Mouse (Mus musculus) midbrain, embryonic 15.5 days (tissue): ENCODE measurements around the gene Ppm1n. TPM values are rescaled to one million over a fixed set of nuclear protein-coding genes. Genes with fewer than 3 reads are reported as not detected.

Source experiments
- ATAC-seq: fragments of 200-750 bp; cut with Nextera tagmentation; replicated peaks from 2 replicates; pipeline ENCODE4 v1.8.0; 2017; ENCODE audit warnings: moderate TSS enrichment
- H3K27ac ChIP-seq: fragments of 300-500 bp; sonication (generic); 2 replicates; pipeline ENCODE4 v1.5.1; 2015; ENCODE audit warnings: mild to moderate bottlenecking, inconsistent platforms
- H3K27me3 ChIP-seq: fragments of 300-500 bp; sonication (generic); replicated peaks from 2 replicates; pipeline ENCODE4 v1.6.1; 2015; ENCODE audit warnings: inconsistent platforms
- H3K36me3 ChIP-seq: fragments of 300-500 bp; sonication (generic); replicated peaks from 2 replicates; pipeline ENCODE4 v1.6.1; 2015; ENCODE audit warnings: inconsistent platforms
- H3K4me1 ChIP-seq: fragments of 300-500 bp; sonication (generic); 2 replicates; pipeline ENCODE4 v1.6.1; 2015; ENCODE audit warnings: inconsistent platforms
- H3K4me2 ChIP-seq: fragments of 300-500 bp; sonication (generic); 2 replicates; pipeline ENCODE4 v1.6.1; 2015; ENCODE audit warnings: inconsistent platforms, mild to moderate bottlenecking, moderate library complexity
- H3K4me3 ChIP-seq: fragments of 300-500 bp; sonication (generic); 2 replicates; pipeline ENCODE4 v1.5.1; 2015; ENCODE audit warnings: mild to moderate bottlenecking, inconsistent platforms
- H3K9ac ChIP-seq: fragments of 300-500 bp; sonication (generic); 2 replicates; pipeline ENCODE4 v1.6.1; 2015; ENCODE audit warnings: mild to moderate bottlenecking, inconsistent platforms
- H3K9me3 ChIP-seq: fragments of 300-500 bp; sonication (generic); 2 replicates; pipeline ENCODE4 v1.6.1; 2016; ENCODE audit warnings: inconsistent platforms
- WGBS: fragments of 180-500 bp; shearing (Covaris S2); methylation state at CpG from one replicate; pipeline ENCODE4 v1.1.7; 2015; ENCODE audit warnings: mixed read lengths; 5-methylcytosine and 5-hydroxymethylcytosine counted together
- polyA plus RNA-seq: library from polyadenylated mRNA; unstranded; fragments of >200 nt; fragmentation: Nextera tagmentation; extraction: Ambion mirVana; gene quantifications from 2 replicates; pipeline ENCODE4 v1.2.1, GENCODE M21; 2015

Gene Ppm1n
- polyA plus RNA-seq, 1 experiment from 2014 or later: 1.7 TPM

GRCm38 (mm10) chr7:19318676-19319075 lies 38.8 kb upstream of the Ppm1n start:
- H3K9ac ChIP-seq: no peak overlapping the region
- no peak overlapping the region for H3K27ac ChIP-seq
- H3K4me2 ChIP-seq: no peak overlapping the region
- 83% methylated on average over 7 of the region's 7 CpGs for WGBS
- H3K4me3 ChIP-seq: no peak overlapping the region
- H3K27me3 ChIP-seq: peaks cover 3% of the 10 kb centered on the region; the same call in 1 of the 2 replicates
- H3K36me3 ChIP-seq: no peaks in the 10 kb centered on the region
- no peaks in the 10 kb centered on the region for H3K9me3 ChIP-seq
- ATAC-seq: no peak
- peaks cover 13% of the 10 kb centered on the region for H3K4me1 ChIP-seq

DNA sequence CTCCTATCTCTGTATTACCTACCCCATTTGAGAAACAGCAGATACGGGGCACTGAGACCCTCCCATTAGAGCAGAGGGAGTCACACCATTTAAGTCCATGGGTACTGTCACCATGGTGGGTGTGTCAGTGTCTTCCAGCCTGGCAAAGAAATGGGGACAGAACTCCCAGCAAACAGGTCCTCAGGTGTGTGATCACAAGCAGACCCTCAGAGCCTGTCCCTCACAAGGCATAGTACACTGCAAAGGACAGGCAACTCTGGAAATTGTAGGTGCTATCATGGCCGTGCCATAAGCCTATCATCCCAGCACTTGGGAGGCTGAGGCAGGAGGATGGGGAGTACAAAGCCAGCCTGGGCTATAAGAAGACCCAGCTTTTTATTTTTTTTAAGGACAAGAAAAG lies 38.3 kb upstream of the Ppm1n start:
- H3K9ac ChIP-seq: no peak overlapping the region
- H3K27me3 ChIP-seq: peaks cover 5% of the 10 kb centered on the region; the same call in 1 of the 2 replicates
- H3K9me3 ChIP-seq: no peaks in the 10 kb centered on the region
- WGBS: 80% methylated on average over 2 of the region's 2 CpGs
- no peaks in the 10 kb centered on the region for H3K36me3 ChIP-seq
- no peak overlapping the region for H3K27ac ChIP-seq
- no peak overlapping the region for H3K4me3 ChIP-seq
- peaks cover 13% of the 10 kb centered on the region for H3K4me1 ChIP-seq
- no peak overlapping the region for H3K4me2 ChIP-seq
- no peak for ATAC-seq

DNA sequence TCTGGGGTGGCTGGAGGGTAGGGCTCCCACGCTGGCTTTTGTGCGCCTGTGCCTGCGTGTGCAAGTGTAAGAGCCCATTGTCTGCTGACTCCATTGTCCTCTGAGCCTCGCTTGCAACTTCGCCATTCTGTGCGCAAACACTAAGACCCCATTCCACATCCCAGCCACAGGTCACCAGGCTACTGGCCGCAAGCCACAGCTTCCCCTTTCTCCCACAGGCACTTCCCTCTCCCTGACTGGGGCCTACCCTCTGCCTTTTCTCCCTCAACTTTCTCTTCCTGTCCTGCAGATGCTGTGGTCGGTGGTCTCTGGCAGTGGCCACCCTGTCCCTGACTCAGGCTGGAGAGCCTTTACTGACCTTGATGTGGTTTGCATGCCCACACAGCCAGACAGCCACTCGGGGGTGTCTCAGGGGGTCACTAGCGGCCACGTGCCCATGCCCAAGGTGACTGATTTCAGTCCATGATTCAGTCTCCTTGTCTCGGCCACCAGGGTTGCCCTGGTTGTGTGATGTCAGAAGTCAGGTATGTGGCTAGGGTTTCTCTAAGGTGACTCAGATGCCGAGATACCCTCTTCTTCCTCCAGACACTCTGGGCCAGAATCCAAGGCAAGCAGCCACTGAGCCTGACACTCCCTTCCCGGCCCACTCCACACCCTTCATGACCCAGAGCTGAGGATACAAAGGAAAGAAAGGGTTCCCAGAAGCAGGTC lies 36.7 kb upstream of the Ppm1n start:
- Histone ChIP-seq H3K4me3 (no peak overlapping the region), H3K27ac (no peak overlapping the region), H3K36me3 (no peaks in the 10 kb centered on the region), H3K9me3 (no peaks in the 10 kb centered on the region), H3K27me3 (peaks cover 15% of the 10 kb centered on the region), H3K4me1 (peaks cover 13% of the 10 kb centered on the region), H3K4me2 (no peak overlapping the region), H3K9ac (no peak overlapping the region)
- 42% methylated on average over 14 of the region's 14 CpGs for WGBS
- ATAC-seq: no peak

DNA sequence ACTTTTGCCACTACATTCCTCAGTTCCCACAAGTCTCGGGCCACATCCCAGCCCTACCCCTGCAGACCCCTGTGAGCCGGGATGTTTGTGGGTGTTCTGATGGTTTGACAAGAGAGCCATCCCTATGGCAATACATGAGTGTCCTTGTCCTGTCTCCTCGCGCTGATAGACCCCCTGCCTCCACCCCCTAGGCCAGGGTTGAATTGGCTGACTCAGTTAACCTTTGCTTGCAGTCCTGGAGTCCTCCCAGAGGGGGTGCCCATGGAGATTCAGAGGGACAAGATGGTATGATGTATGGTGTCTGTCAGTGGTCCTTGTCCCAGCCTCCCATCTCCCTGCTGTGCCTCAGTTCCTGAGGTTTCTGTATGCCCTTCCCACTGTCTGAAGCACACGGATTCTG lies 34.2 kb upstream of the Ppm1n start:
- H3K9ac ChIP-seq: no peak overlapping the region
- 52% methylated on average over 5 of the region's 5 CpGs for WGBS

DNA sequence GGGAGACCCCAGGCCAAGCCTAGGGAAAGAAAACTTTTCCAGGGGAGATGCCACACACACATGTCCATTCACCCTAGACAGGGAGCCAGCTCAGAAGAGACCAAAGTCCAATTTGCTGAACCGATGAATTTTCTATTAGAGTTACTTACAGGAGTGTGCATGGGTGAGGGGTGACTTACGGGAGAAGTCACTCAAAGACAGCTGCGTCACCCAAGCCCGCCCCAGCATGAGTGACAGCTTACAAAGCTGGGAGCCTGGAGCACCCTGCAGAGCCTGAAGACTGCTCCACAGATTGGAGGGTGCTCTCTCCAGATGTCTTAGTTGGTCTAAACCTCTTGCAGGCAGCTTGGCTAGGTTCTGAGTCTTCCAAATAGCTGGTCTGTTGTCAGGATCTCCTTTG lies 32.1 kb upstream of the Ppm1n start:
- Histone ChIP-seq H3K9me3 (no peaks in the 10 kb centered on the region), H3K27me3 (peaks cover 26% of the 10 kb centered on the region), H3K4me3 (no peak overlapping the region), H3K9ac (no peak overlapping the region), H3K4me2 (no peak overlapping the region), H3K27ac (no peak overlapping the region), H3K4me1 (peaks cover 25% of the 10 kb centered on the region), H3K36me3 (no peaks in the 10 kb centered on the region)
- WGBS: 35% methylated on average over 4 of the region's 4 CpGs
- no peak for ATAC-seq

More for the DNA sequence above, 34.2 kb upstream of the Ppm1n start:
- H3K36me3 ChIP-seq: no peaks in the 10 kb centered on the region
- no peak overlapping the region for H3K4me3 ChIP-seq
- peaks cover 21% of the 10 kb centered on the region for H3K27me3 ChIP-seq
- no peak for ATAC-seq
- peaks cover 14% of the 10 kb centered on the region for H3K4me1 ChIP-seq
- H3K27ac ChIP-seq: no peak overlapping the region
- no peaks in the 10 kb centered on the region for H3K9me3 ChIP-seq
- H3K4me2 ChIP-seq: no peak overlapping the region

- peak within 1 kb of the TSS; percentile 68 for H3K27ac ChIP-seq
- peaks cover 46% of the 10 kb centered on the region for H3K27me3 ChIP-seq
Observed at GRCm38 (mm10) chr7:19309884-19310641, 30.2 kb upstream of the Ppm1n start, which contains the start of gene Fosb. Gene Fosb (minus strand): TSS chr7:19310051.

DNA sequence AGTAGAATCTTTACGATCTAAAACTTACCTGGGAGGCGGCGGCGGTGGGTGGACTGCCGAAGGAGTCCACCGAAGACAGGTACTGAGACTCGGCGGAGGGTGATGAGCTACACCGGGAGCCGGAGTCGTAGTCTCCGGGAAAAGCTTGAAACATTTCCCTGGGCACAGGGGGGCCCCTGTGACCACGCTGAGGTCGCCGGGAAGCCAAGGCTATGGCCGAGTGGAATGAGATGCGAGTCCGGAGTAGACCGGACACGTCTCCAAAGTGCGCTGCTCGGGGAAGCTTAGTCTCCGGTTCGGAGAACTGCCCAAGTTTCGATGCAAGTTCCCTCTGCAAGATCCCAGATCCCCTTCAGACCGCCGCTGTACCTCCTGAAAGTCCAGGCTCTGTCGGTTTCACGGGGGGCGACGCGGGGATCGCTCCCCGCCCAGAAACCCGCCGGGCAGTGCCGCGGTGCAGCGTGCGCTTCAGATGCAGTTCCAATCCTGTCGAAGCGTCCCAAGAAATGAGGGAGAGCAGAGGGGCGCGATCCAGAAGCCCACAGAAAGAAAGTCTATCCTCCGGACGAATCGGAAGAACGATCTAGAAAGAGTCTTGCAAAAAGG lies 29.5 kb upstream of the Ppm1n start:
- Histone ChIP-seq H3K9me3 (no peaks in the 10 kb centered on the region), H3K4me1 (peaks cover 35% of the 10 kb centered on the region), H3K9ac (peak overlapping the region; percentile 7; the same call in 1 of the 2 replicates), H3K4me2 (peak overlapping the region; percentile 78), H3K27me3 (peaks cover 51% of the 10 kb centered on the region), H3K27ac (no peak overlapping the region), H3K4me3 (peak overlapping the region; percentile 55), H3K36me3 (no peaks in the 10 kb centered on the region)
- ATAC-seq: no peak
- 1% methylated on average over 48 of the region's 48 CpGs for WGBS

More at GRCm38 (mm10) chr7:19309884-19310641, 30.2 kb upstream of the Ppm1n start, which contains the start of gene Fosb:
- Histone ChIP-seq H3K9me3 (no peaks in the 10 kb centered on the region), H3K9ac (peak within 1 kb of the TSS; percentile 31), H3K36me3 (no peaks in the 10 kb centered on the region), H3K4me2 (peak within 1 kb of the TSS; percentile 78), H3K4me3 (peak within 1 kb of the TSS; percentile 55), H3K4me1 (peaks cover 28% of the 10 kb centered on the region)
- WGBS: under 1% methylated on average over 49 of the region's 49 CpGs
- peak; percentile 85 for ATAC-seq

DNA sequence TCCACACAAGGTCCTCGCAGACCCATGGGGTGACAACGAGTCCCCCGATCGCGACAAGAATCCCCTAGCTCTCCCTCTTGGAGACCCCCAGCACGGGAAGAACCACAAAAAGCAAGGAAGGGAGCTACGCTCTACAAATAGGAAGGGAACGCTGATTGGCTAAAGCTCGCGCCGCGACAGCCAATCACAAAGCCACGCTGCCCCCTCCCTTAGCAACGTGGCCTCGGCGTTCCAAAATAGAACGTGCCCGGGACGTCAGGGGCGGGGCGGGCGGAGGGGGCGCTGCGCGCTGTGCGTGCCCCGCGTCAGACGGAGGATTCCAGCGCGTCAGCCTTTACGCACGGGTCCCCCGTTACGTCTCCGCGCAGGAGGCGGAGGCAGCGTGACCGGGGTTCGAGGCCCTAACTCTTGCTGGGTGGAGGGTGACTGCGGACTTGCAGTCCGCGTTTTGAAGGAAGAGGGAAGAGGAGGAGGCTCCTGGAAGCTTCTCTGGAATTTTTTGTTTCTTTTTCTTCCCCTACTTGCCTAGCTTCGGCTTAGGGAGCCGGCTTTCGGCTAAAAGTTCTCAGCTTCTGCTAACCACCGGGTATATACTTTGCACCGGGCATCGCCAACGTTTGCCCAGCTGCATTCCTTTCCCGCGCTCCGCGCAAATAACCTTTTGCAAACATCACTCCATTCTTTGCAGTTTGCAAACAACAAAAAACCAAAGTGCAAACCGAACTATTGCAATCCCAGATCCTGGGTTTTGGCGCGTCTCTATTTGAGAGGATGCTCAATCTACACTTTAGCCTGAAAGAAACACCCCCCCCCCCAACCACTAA lies 28.8 kb upstream of the Ppm1n start:
- H3K4me1 ChIP-seq: peaks cover 42% of the 10 kb centered on the region
- peak; percentile 88 for ATAC-seq
- H3K4me2 ChIP-seq: peak overlapping the region; percentile 78
- no peaks in the 10 kb centered on the region for H3K36me3 ChIP-seq
- H3K9ac ChIP-seq: peak overlapping the region; percentile 31
- H3K9me3 ChIP-seq: no peaks in the 10 kb centered on the region
- peak overlapping the region; percentile 68 for H3K27ac ChIP-seq
- H3K4me3 ChIP-seq: peak overlapping the region; percentile 55
- H3K27me3 ChIP-seq: peaks cover 56% of the 10 kb centered on the region
- under 1% methylated on average over 58 of the region's 58 CpGs for WGBS

DNA sequence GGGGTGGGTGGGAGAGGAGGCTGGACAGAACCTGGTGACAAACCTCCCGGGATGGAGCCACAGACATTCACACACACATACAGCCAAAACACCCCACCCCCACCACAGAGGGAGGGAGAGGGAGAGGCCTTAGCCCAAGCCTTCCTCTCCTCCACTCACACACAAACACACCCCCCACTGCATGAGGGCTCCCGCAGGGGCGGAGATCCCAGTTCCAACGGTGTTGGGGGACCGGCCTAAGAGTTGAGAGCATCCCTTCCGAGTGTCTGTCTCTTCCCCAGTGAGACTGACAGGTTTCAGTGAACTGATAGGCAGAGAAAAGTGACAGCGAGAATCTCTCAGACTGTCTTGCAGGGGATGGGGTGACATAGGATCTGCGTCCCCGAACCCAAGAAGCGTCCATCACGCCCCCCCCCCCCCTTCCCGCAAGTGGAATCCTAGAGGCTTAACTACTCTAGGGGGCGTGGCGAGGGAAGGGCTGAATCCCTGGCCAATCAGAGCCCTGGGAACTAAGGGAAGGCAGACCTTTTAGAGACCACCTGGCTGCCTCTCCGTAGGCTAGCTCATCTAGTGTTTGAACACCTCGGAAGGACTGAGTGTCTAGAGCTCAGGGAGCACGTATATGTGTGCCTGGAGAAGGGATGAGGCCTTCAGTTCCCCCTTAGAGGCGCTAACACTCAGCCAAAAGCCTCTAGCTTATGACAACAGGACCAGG lies 28.0 kb upstream of the Ppm1n start:
- H3K4me3 ChIP-seq: peak overlapping the region; percentile 55
- H3K9me3 ChIP-seq: no peaks in the 10 kb centered on the region
- H3K9ac ChIP-seq: peak overlapping the region; percentile 31
- H3K4me2 ChIP-seq: peak overlapping the region; percentile 78
- peaks cover 44% of the 10 kb centered on the region for H3K4me1 ChIP-seq
- WGBS: 1% methylated on average over 18 of the region's 18 CpGs
- H3K36me3 ChIP-seq: no peaks in the 10 kb centered on the region
- peak; percentile 58 for ATAC-seq
- H3K27me3 ChIP-seq: peaks cover 56% of the 10 kb centered on the region
- H3K27ac ChIP-seq: peak overlapping the region; percentile 68

DNA sequence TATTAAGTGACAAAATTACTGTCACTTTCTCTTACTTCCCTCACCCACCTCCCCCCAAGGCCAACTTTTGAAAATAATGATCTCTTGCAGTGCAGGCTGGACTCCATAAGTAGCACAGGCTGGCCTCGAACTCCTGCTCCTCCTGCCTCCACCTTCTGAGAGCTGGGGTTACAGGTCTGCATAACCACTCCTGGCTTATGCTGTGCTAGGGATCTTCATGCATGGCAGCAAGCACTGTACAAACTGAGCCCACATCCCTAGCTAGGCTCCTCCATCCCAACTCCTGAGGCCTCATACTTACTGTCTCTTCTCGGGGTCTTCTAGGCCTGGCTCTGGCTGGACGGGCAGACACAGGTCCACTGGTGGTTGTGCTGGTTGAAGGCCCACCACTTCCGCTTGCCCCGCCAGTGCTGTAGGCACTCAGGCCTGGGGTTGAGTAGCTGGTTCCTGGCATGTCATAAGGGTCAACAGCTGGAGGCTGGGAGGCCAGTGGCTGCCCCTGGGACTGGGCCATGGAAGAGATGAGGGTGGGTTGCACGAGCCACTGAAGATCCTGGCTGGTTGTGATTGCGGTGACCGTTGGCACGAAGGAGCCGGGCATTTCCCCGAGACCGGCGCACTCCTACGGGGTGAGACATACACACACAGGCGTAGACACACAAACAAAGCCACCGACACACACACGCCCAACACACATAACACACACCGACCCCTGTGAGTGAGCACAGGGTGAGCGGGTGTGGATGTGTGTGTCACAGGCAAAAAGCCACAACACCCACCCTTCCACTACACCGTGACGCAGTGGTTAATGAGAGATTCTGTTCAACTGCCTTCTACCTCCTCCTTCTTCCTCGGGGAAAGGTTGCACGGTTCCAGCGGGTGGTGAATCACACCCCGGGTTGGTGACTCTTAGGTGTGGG lies 27.2 kb upstream of the Ppm1n start:
- Histone ChIP-seq H3K36me3 (no peaks in the 10 kb centered on the region), H3K4me2 (peak overlapping the region; percentile 78), H3K9ac (no peak overlapping the region), H3K4me3 (no peak overlapping the region), H3K4me1 (peaks cover 48% of the 10 kb centered on the region), H3K27me3 (peaks cover 61% of the 10 kb centered on the region), H3K9me3 (no peaks in the 10 kb centered on the region), H3K27ac (no peak overlapping the region)
- 0 out of 2 replicates have a peak, but pooled peaks have one; percentile 0 for ATAC-seq
- 72% methylated on average over 25 of the region's 25 CpGs for WGBS
